Mouse (Mus musculus) right cerebral cortex, postnatal 36 days (tissue): ENCODE measurements around the gene Edf1.

Experiments
- DNase-seq, 2 experiments: peaks; one replicate each; pipeline ENCODE4 v3.0.0; 2022; ENCODE audit warnings: low spot score in 2 of 2, mixed read lengths in 1 of 2

The Edf1 gene

GRCm38 (mm10) chr2:25581901-25582301, 24.3 kb downstream of the Edf1 start:
- no peak for DNase-seq

GRCm38 (mm10) chr2:25582466-25583119, 24.9 kb downstream of the Edf1 start:
- peak; percentile 89 to 91 for DNase-seq

- no peak for DNase-seq
Measured at GRCm38 (mm10) chr2:25583120-25583481, 25.5 kb downstream of the Edf1 start.

GRCm38 (mm10) chr2:25583571-25583970, 25.9 kb downstream of the Edf1 start:
- no peak for DNase-seq

GRCm38 (mm10) chr2:25584152-25584551, 26.5 kb downstream of the Edf1 start:
- DNase-seq: no peak

- no peak for DNase-seq
Measured at GRCm38 (mm10) chr2:25584856-25585255, 27.2 kb downstream of the Edf1 start.

GRCm38 (mm10) chr2:25585601-25586000, 28.0 kb downstream of the Edf1 start:
- no peak for DNase-seq

GRCm38 (mm10) chr2:25587290-25587689, 29.6 kb downstream of the Edf1 start:
- no peak for DNase-seq

GRCm38 (mm10) chr2:25588227-25588907, 30.7 kb downstream of the Edf1 start:
- no peak for DNase-seq

GRCm38 (mm10) chr2:25591863-25592262, 34.2 kb downstream of the Edf1 start:
- no peak for DNase-seq

GRCm38 (mm10) chr2:25596765-25597510, 39.3 kb downstream of the Edf1 start:
- DNase-seq: no peak

- DNase-seq: no peak
Measured at GRCm38 (mm10) chr2:25598749-25599148, 41.1 kb downstream of the Edf1 start.

- DNase-seq: no peak
Measured at GRCm38 (mm10) chr2:25600037-25600436, 42.4 kb downstream of the Edf1 start.

- DNase-seq: no peak
Measured at GRCm38 (mm10) chr2:25602526-25602925, 44.9 kb downstream of the Edf1 start.

GRCm38 (mm10) chr2:25607761-25608622, 50.3 kb downstream of the Edf1 start, which contains the start of gene Rabl6:
Rabl6 (minus strand) TSS chr2:25608521.
- DNase-seq: peak; percentile 80 to 86

GRCm38 (mm10) chr2:25608671-25609070, 51.0 kb downstream of the Edf1 start:
- DNase-seq: no peak
